Mouse (Mus musculus) right cerebral cortex, adult 18-20 months (tissue): ENCODE results near the gene Hydin.
A peak's percentile ranks its signal among the peaks of the same experiment; 100 is the strongest.
"Not testable (repeated sequence)": the region's sequence is repeated elsewhere in the genome, so short reads cannot be mapped to it uniquely, and the experiment has no call there.

ENCODE experiments used
- DNase-seq: peaks from one replicate; pipeline ENCODE4 v3.0.0; 2022; ENCODE audit warnings: mixed read lengths

The Hydin gene

DNA sequence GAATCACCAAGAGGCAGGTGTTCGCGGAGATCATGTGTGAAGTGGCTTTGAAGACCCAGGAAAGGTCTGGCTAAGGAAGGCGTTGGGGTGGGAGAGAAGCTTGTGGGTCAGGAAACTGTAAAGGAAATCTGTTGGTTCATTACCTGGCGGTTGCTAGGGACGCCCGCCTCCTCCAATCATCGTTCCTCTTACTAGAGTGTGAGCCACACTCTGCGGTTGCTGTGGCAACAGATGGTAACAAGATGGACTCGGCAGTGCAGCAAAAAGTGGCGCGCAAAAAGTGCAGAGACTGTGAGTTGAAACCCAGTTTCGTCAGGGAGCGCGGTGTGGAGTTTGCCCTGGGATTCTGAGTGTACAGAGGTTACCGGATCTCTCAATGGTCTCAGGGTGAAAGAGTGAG lies at the start of gene Hydin:
Gene Hydin, plus strand, starts transcription at position 237 of the 400 bp plus-strand sequence.
- DNase-seq, result peak; percentile 87

DNA sequence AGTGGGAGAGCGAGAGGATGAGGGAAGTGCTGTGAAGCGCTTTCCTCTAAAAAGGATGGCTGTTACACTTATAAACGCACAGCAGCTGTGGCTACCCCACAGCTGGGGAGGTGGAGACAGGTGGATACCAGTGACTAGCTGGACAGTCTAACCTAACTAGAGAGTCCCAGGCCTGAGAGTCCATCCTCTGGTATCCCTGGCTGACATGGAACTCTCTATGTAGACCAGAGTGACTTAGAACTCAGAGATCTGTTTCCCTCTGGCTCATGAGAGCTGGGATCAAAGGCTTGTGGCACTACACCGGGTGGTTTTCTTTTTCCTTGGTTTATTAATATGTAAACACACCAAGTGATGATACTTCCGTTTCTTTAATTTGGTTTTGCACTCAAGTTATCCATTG lies 49.6 kb upstream of the Hydin start:
- peak; percentile 15 for DNase-seq

GRCm38 (mm10) chr8:110217681-110218131 lies 49.1 kb upstream of the Hydin start:
- peak; percentile 100 for DNase-seq

GRCm38 (mm10) chr8:110218511-110218910 lies 48.3 kb upstream of the Hydin start:
- no peak for DNase-seq

GRCm38 (mm10) chr8:110220936-110221335 lies 45.8 kb upstream of the Hydin start:
- DNase-seq, result no peak

DNA sequence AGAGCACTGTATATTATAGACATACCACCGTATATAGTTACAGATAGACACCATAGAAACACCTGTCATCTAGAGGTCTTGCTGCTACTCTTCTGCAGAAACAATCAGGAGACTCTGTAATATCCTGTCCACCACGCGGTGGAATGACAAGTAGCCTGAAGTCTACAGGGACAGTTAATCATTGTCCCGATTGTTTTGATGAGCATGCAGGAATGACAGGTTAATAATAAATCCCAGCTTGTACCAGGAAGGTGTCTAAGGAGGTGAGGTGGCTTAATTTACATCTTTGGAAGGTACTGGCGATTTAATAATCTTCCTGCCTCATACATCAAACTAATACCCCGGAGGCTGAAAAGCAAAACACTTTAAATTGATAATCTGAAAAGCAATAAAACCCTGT lies 36.0 kb upstream of the Hydin start:
- no peak for DNase-seq

DNA sequence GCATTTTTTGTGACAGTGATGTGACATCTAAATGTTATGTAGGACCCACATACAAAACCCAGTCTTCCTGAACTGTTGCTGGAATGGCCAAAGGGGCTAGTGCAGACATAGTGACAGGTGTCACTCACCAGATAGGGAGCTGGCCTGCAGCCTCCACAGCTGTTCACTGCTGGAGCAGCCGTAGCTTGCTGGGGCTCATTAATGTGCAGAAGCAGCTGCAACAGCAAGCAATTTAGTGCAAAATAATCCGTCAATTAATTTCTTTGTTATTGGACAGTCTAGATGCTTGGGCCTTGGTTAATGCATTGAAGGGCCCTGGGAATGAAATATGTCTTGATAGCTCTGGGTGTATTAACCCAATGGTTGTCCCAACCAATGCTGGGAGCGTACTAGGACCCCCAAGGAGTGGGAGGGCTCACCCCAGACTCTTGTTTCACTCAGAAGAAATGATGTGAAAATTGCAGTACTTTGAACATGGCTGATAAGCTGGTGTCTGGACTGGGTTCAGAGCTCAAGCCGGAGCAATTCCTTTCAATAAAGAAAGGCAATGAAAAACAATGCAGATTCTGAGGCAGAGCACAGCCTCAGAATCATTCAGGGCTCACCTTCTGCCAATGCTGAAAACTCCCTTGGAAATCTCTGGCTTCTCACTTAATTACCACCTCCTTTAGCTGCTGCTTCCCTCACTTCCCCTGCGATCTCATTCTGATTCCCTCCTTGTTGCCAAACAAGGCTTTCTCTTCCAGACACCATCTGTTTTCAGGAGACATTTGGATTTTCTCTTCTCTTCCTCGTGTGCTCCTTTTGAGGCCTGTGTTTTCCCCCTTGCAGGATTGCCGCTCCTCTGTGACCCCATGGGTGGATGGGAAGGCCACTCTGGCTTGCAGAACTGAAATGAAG lies 24.2 kb upstream of the Hydin start:
- DNase-seq, result no peak

- no peak for DNase-seq
These were observed 22.2 kb upstream of the Hydin start for GRCm38 (mm10) chr8:110244566-110244965.

DNA sequence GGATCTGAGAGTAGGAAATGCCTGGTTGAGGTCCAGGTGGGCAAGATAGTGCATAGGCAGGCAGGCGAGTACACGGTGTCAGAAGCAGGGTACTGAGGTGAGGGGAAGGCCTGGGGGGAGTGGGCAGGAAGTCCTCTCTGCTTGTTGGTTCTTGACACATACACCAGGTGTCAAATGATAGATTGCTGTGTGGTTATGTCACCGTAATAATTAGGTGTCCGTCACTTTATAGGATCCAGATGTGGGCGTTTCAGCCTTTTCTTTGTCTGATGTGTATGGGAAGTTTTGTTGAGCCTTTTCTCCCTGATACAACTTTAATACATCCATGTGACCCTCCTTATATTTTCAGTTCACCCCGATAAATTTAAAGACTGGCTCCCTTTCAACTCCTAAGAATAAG lies 19.5 kb upstream of the Hydin start:
- DNase-seq, result no peak

- no peak for DNase-seq
These were observed 12.8 kb upstream of the Hydin start for GRCm38 (mm10) chr8:110253986-110254385.

DNA sequence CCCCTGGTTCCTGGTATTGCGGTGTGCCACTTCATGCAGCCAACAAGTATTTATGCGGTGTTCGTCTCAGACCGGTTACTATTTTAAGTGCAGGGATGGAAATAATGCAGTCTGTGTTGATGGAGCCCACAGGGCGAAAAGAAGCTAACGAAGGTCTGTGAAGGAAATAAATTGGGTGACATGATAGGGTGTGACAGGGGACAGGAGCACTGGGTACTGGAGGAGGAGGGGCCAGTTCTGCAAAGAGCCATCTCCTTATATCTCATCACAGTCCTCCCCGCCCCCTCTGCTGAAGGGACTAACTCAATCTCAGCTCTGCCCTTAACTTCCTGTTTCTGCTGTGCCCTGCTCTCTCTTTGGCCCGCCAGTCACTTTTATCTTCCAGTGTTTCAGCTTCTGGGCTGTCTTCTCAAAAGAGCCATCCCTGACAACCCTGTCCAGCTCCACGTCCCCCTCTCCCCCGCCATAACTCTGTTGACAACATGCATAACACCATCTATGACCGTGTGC lies 926 bp upstream of the Hydin start:
- DNase-seq, result no peak

DNA sequence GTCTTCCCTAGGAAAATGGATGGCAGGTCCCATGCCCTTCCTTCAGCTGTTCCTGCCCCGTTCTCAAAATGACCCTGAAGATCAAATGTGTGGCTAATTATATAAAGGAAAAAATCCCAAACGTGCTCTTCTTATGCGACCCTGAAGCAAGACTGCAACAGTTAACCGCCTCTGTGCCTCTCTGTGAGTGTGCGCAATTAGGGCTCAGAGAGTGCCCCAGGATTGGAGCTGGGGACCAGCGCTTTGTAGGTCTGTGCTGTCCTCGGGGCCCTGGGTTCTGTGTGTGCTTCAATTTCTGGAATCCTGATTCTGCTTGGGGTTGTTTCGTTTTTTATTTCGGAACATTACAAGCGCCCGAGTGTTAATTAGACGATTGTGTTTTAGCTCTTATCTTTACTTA lies 491 bp downstream of the Hydin start:
- no peak for DNase-seq

- DNase-seq, result no peak
These were observed 3.9 kb downstream of the Hydin start for GRCm38 (mm10) chr8:110270659-110271058.

DNA sequence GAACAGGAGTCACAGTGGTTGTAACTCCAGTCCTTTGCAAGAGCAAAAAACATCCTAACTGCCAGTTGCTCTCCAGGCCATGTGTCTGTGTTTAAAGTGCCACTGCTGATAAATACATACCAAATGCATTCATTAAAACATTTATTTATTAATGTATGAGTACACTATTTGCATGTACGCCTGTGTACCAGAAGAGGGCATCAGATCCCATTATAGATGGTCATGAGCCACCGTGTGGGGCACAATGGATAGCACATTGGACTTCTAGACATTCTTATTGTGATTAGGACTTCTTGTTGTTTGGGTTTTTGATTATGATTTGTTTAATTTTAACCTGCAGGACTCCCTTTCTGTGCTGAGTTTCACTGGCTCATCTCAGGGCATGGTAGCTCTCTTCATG lies 6.6 kb downstream of the Hydin start:
- no peak for DNase-seq

DNA sequence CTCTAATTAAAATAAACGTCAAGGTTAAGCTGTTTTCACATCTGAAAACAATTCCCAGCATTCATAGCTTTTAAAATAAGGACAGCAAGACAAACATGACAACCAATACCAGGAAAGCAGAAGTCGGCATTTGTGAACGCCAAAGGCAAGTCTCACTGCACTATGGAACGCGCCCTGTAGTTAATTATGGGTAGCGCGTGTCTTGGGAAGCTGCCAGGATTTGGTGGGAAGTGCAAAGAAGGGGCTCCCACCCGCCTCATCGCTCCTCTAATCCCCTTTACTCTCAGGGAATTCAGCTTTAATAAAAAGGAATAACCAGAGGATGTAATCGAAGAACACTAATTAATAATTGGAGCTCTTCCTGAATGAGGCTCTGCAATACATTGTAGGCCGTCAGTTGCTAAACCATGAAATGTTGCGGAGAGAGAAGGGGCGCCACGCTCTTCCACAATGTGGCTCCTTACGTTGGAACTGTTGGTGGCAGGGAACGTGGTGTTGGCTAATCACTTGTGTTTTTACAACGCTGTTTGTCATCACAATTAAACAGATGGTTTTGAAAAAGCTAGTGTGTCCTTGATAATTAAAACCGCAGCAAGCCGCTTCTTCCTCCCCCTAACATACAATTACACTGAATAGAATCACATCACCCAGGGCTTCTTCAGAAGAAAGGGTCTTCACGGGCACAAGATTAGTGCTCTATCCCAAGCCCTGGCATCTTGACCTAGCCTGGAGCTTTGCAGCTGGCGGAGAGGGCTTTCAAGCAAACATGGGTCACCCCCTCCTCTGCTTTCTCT lies 8.9 kb downstream of the Hydin start:
- DNase-seq, result no peak

GRCm38 (mm10) chr8:110276259-110276560 lies 9.4 kb downstream of the Hydin start:
- no peak for DNase-seq

- DNase-seq, result no peak
These were observed 45.9 kb downstream of the Hydin start for GRCm38 (mm10) chr8:110312715-110313114.

- DNase-seq, result no peak
These were observed 49.0 kb downstream of the Hydin start for GRCm38 (mm10) chr8:110315826-110316225.

DNA sequence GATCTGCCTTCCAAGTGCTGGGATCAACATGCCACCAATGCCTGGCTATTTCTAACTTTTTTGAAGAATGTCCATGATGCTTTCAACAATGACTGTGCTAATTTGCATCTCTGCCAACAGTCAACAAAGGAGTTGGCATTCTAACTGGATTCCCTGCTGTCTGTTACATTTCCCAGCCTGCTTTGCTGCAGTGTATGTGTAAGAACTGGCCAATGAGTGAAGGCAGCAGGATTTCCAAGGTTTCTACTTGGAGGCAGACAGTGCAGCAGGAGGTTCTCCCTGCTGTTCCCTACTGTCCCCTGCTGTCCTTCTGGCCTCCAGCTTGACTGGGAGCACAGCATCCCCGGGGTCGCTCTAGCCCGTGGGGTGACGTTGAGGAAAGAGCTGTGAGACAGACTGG lies 52.8 kb downstream of the Hydin start:
- DNase-seq, result no peak

DNA sequence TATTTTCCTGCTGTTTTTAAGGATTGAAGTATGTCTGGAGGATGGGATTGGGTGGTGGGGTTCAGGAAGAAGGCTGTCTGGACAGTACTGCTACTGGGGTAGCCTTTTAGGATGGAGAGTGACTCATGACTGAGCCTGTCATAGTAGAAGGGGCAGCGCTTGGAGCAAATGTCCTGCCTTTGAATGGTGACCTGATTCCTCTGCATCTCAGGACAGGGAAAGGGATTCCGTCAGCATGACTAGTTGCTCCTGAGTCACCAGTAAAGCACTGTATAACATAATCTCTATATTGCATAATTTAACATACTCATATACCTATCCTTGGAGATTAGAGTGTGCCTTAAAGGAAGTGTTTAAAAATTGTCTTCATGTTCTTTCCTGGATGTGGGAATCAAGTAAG lies 54.7 kb downstream of the Hydin start:
- no peak for DNase-seq

GRCm38 (mm10) chr8:110323981-110324574 lies 57.3 kb downstream of the Hydin start:
- DNase-seq, result no peak

DNA sequence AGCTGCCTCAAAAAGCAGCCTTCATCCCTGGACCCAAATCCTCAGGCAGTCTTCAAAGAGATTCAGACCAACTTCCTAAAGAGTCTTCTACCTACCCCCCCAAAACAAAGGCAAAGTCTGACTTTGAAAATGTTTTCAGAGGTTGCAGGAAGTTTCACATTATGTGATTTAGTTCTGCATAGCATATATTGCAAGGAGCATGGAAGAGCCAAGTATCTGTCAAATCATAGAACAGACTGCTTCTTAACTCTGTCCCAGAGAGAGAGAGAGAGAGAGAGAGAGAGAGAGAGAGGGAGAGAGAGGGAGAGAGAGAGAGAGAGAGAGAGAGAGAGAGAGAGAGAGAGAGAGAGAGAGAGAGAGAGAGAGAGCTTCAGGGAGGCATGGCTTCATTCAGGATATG lies 60.3 kb downstream of the Hydin start:
- not testable (repeated sequence) for DNase-seq

DNA sequence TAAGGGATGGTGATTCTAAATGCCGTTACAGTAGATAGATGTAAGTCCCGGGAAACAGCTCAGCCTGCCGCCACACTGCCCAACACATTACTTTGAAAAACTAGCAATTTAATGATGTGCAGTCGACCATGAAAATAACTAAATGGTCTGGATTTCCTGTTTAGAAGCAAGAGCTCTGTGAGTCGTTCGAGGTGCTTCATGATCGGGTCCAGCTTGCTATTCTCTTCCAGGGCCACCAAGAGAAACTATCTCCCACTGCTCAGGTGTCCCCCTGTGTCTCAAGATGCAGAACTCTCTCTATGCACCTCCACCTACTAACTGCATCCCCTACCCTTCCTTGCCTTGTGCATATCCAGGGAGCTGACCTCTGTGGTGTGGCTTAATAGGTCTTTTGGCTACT lies 66.6 kb downstream of the Hydin start:
- no peak for DNase-seq

GRCm38 (mm10) chr8:110339447-110339846 lies 72.7 kb downstream of the Hydin start:
- no peak for DNase-seq
